Mouse (Mus musculus): ENCODE results near the gene Smagp. TPM values are rescaled to one million over a fixed set of nuclear protein-coding genes. Genes with fewer than 3 reads are reported as not detected.

Gene Smagp
- total and polyA plus RNA-seq, 2 experiments from 2014 or later: 19.0 to 27.6 TPM

DNA sequence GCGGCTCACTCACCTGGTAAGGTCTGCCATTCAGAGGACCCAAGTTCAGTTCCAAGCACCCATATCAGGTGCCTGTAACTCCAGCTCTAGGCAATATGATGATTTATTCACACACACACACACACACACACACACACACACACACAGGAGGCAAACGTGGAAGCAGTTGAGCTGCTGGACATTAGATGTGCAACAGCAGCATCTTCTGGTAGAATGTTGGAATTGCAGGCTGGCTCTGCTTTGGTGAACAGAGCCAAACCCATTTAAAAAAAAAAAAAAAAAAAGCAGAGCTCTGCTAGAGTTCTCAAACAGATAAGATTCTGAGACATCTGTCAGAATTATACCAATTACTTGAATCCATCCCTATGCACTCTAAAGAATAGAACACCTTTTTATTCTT lies 46.3 kb upstream of the Smagp start:
- H3K9me3 ChIP-seq (replicated peaks; ENCODE audit: control insufficient read depth, low read length): no peaks in the 10 kb centered on the region
- H3K27me3 ChIP-seq (ENCODE audit: control insufficient read depth, insufficient read depth, low read length): no peaks in the 10 kb centered on the region
- H3K4me3 ChIP-seq (ENCODE audit: low read depth, low read length): no peak overlapping the region
- TF ChIP-seq EP300 (IDR thresholded peaks at IDR 0.05; ENCODE audit: low read depth) (no peak), CTCF (IDR thresholded peaks at IDR 0.05; ENCODE audit: low read depth) (peak; percentile 94)
- H3K4me2 ChIP-seq (ENCODE audit: low read depth, low read length): no peak overlapping the region
- no peaks in the 10 kb centered on the region for H3K36me3 ChIP-seq (replicated peaks; ENCODE audit: control insufficient read depth, insufficient read depth, low read length)
- H3K9ac ChIP-seq (replicated peaks; ENCODE audit: low read depth, low read length): no peak overlapping the region
- peak; percentile 40; the same call in 1 of the 2 replicates for ATAC-seq (ENCODE audit: insufficient read depth, low read depth)
- DNase-seq (ENCODE audit: low spot score): peak; percentile 74
- no peak overlapping the region for H3K27ac ChIP-seq (ENCODE audit: low read depth)
- H3K4me1 ChIP-seq (ENCODE audit: control insufficient read depth, insufficient read depth): no peaks in the 10 kb centered on the region
- 45% methylated on average over 2 of the region's 2 CpGs for WGBS

DNA sequence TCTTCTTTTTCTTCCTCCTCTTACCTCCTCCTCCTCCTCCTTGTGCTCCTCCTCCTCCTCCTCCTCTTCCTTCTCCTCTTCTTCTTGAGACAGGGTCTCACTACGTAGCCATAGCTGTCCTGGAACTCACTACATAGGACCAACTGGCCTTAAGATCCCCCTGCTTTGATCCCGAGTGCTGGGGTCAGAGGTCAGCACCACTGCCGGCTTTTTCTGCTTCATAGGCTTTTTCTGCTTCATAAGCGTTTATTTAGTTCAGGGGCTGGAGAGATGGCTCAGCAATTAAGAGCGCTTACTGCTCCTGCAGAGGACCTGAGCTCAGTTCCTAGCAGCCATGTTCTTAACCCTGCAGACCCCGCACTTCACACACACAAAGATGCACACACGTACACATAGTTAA lies 45.0 kb upstream of the Smagp start:
- Histone ChIP-seq H3K4me1 (ENCODE audit: control insufficient read depth, insufficient read depth) (no peaks in the 10 kb centered on the region), H3K4me2 (ENCODE audit: low read depth, low read length) (no peak overlapping the region), H3K27ac (ENCODE audit: low read depth) (no peak overlapping the region), H3K27me3 (ENCODE audit: control insufficient read depth, insufficient read depth, low read length) (no peaks in the 10 kb centered on the region), H3K9ac (replicated peaks; ENCODE audit: low read depth, low read length) (no peak overlapping the region), H3K4me3 (ENCODE audit: low read depth, low read length) (no peak overlapping the region), H3K9me3 (replicated peaks; ENCODE audit: control insufficient read depth, low read length) (no peaks in the 10 kb centered on the region), H3K36me3 (replicated peaks; ENCODE audit: control insufficient read depth, insufficient read depth, low read length) (no peaks in the 10 kb centered on the region)
- no peak for TF ChIP-seq EP300 (IDR thresholded peaks at IDR 0.05; ENCODE audit: low read depth)
- no peak for TF ChIP-seq CTCF (IDR thresholded peaks at IDR 0.05; ENCODE audit: low read depth)
- no peak for DNase-seq (ENCODE audit: low spot score)
- ATAC-seq (ENCODE audit: insufficient read depth, low read depth): no peak
- 59% methylated on average over 7 of the region's 7 CpGs for WGBS

DNA sequence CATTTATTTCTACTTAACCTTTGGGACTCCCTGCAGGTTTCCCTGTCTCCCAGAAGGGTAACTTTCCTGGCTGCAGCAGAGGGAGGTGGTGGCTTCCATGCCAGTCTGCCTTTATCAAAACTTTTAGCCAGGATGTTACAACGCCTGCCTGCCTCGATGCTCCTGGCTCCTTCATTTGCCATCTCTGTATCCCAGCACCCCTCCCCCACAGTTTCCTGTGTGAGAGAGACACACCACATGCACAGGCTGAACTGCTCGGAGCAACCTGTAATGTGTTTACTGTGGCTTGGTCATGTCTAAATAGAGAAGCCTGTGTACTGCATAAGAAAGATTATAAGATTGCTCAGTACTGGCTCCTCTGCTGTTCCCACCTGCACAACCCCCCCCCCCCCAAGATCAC lies 43.6 kb upstream of the Smagp start:
- Histone ChIP-seq H3K9me3 (replicated peaks; ENCODE audit: control insufficient read depth, low read length) (no peaks in the 10 kb centered on the region), H3K36me3 (replicated peaks; ENCODE audit: control insufficient read depth, insufficient read depth, low read length) (no peaks in the 10 kb centered on the region), H3K27me3 (ENCODE audit: control insufficient read depth, insufficient read depth, low read length) (no peaks in the 10 kb centered on the region), H3K4me3 (ENCODE audit: low read depth, low read length) (no peak overlapping the region), H3K27ac (ENCODE audit: low read depth) (no peak overlapping the region), H3K4me2 (ENCODE audit: low read depth, low read length) (no peak overlapping the region), H3K4me1 (ENCODE audit: control insufficient read depth, insufficient read depth) (no peaks in the 10 kb centered on the region), H3K9ac (replicated peaks; ENCODE audit: low read depth, low read length) (no peak overlapping the region)
- TF ChIP-seq EP300 (IDR thresholded peaks at IDR 0.05; ENCODE audit: low read depth) (no peak), CTCF (IDR thresholded peaks at IDR 0.05; ENCODE audit: low read depth) (no peak)
- DNase-seq (ENCODE audit: low spot score) (no peak), ATAC-seq (ENCODE audit: insufficient read depth, low read depth) (no peak)
- WGBS: 37% methylated on average over 3 of the region's 3 CpGs

DNA sequence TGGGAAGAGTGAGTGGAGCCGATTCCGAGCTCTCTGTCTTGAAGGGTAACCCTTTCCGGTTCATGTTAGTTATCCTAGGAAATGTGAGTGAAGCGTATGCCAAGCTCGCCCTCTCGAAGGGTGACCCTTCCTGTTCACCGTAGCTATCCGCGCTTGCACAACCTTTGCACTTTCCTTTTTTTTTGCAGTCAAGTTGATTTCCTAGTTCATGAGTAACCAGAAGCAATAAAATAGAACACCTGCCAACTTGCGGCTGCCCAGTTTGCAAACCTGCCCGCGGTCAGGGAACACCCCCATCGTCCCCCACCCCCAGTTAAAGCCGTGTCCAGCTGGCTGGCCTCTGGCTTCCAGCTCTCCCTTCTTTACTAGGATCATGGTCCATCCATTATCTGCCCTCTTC lies 42.3 kb upstream of the Smagp start:
- 87% methylated on average over 14 of the region's 14 CpGs for WGBS

DNA sequence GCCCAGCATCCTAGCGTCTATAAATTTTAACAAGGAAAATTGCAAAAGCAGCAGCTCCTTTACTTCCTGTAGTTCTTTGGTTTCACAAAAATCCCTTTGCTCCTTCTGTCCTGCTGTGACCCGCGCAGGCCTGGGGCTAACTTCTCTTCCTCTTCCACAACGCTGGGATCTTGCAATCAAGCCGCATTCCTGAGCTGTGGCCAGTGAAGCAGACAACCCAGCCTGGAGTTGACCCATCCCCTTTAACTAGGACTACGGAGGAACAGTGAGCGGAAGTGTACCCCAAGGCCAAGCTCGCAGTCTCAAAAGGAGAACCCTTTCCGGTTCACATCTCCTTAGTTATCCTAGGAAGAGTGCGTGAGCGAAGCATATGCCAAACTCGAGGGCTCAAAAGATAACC lies 41.8 kb upstream of the Smagp start:
- no peak overlapping the region for H3K4me3 ChIP-seq (ENCODE audit: low read depth, low read length)
- H3K9me3 ChIP-seq (replicated peaks; ENCODE audit: control insufficient read depth, low read length): no peaks in the 10 kb centered on the region
- 76% methylated on average over 12 of the region's 12 CpGs for WGBS
- peaks cover 9% of the 10 kb centered on the region for H3K4me1 ChIP-seq (ENCODE audit: control insufficient read depth, insufficient read depth)
- H3K27me3 ChIP-seq (ENCODE audit: control insufficient read depth, insufficient read depth, low read length): no peaks in the 10 kb centered on the region
- no peak overlapping the region for H3K9ac ChIP-seq (replicated peaks; ENCODE audit: low read depth, low read length)
- H3K36me3 ChIP-seq (replicated peaks; ENCODE audit: control insufficient read depth, insufficient read depth, low read length): no peaks in the 10 kb centered on the region
- no peak overlapping the region for H3K4me2 ChIP-seq (ENCODE audit: low read depth, low read length)
- TF ChIP-seq CTCF (IDR thresholded peaks at IDR 0.05; ENCODE audit: low read depth) (no peak), EP300 (IDR thresholded peaks at IDR 0.05; ENCODE audit: low read depth) (no peak)
- no peak overlapping the region for H3K27ac ChIP-seq (ENCODE audit: low read depth)
- DNase-seq (ENCODE audit: low spot score) (no peak), ATAC-seq (ENCODE audit: insufficient read depth, low read depth) (no peak)

More for the DNA sequence above, 42.3 kb upstream of the Smagp start:
- no peaks in the 10 kb centered on the region for H3K9me3 ChIP-seq (replicated peaks; ENCODE audit: control insufficient read depth, low read length)
- H3K27ac ChIP-seq (ENCODE audit: low read depth): no peak overlapping the region
- H3K4me2 ChIP-seq (ENCODE audit: low read depth, low read length): no peak overlapping the region
- H3K9ac ChIP-seq (replicated peaks; ENCODE audit: low read depth, low read length): no peak overlapping the region
- ATAC-seq (ENCODE audit: insufficient read depth, low read depth) (no peak), DNase-seq (ENCODE audit: low spot score) (no peak)
- TF ChIP-seq EP300 (IDR thresholded peaks at IDR 0.05; ENCODE audit: low read depth) (no peak), CTCF (IDR thresholded peaks at IDR 0.05; ENCODE audit: low read depth) (no peak)
- no peaks in the 10 kb centered on the region for H3K36me3 ChIP-seq (replicated peaks; ENCODE audit: control insufficient read depth, insufficient read depth, low read length)
- no peak overlapping the region for H3K4me3 ChIP-seq (ENCODE audit: low read depth, low read length)
- no peaks in the 10 kb centered on the region for H3K27me3 ChIP-seq (ENCODE audit: control insufficient read depth, insufficient read depth, low read length)
- peaks cover 5% of the 10 kb centered on the region for H3K4me1 ChIP-seq (ENCODE audit: control insufficient read depth, insufficient read depth)

DNA sequence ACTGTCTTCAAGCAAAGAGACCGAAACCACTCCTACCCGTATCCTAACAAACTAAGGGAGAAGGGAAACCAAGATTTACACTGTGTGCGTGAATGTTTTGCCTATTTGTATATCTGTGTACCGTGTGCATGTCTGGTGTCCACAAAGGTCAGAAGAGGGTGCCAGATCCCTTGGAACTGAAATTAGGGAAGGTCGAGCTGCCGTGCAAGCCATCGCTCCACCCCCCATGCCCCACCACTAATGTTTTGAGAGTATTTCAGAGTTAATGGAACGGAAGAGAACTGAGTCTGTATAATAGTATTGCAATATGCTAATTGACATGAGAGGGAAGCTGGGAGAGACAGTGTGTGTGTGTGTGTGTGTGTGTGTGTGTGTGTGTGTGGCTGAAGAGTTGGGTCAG lies 40.9 kb upstream of the Smagp start:
- no peak for TF ChIP-seq EP300 (IDR thresholded peaks at IDR 0.05; ENCODE audit: low read depth)
- no peak for TF ChIP-seq CTCF (IDR thresholded peaks at IDR 0.05; ENCODE audit: low read depth)
- H3K4me3 ChIP-seq (ENCODE audit: low read depth, low read length): no peak overlapping the region
- no peak overlapping the region for H3K4me2 ChIP-seq (ENCODE audit: low read depth, low read length)
- ATAC-seq (ENCODE audit: insufficient read depth, low read depth) (no peak), DNase-seq (ENCODE audit: low spot score) (no peak)
- H3K9me3 ChIP-seq (replicated peaks; ENCODE audit: control insufficient read depth, low read length): no peaks in the 10 kb centered on the region
- H3K4me1 ChIP-seq (ENCODE audit: control insufficient read depth, insufficient read depth): peaks cover 14% of the 10 kb centered on the region
- no peaks in the 10 kb centered on the region for H3K27me3 ChIP-seq (ENCODE audit: control insufficient read depth, insufficient read depth, low read length)
- H3K27ac ChIP-seq (ENCODE audit: low read depth): no peak overlapping the region
- 83% methylated on average over 8 of the region's 8 CpGs for WGBS
- H3K9ac ChIP-seq (replicated peaks; ENCODE audit: low read depth, low read length): no peak overlapping the region
- H3K36me3 ChIP-seq (replicated peaks; ENCODE audit: control insufficient read depth, insufficient read depth, low read length): no peaks in the 10 kb centered on the region

All from heart, postnatal 0 days (tissue).